Mouse (Mus musculus): ENCODE results near the gene Agap1.

Agap1 gene

DNA sequence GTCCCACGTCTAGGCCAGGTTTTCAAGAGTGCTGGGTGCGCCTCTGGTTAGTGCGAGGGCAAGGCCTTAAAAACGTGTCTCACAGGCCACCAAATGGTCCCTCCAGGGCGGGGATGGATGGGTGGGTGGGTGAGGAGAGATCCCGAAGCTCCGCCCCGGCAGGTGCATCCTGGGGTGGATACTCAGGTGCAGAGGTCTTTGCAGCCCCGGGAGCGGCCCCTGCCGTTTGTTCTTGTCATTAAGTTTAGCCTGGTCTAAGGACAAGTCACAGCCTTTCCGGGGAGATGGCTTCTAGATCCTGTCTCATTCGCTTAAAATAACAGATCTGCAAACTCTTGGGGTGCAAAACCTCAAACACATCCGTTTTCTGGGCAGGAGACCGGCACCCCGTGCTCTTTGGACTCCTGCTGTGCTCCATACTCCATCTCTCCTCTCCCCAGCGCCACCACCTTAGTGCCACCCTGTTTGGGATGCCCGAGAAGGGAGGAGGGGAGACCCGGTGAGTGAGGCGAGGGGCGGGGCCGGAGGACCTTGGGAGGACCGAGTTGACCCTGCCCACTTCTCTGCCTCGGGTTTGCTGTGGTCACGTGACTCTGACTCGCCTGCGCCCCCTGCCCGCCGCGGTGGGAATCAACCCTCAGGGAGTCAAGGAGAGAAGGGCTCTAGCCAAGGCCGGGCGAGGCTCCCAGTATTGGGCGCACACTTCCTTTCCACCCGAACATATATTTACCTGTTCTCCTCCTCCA, 485.5 kb downstream of the Agap1 start:
- peak; percentile 63 to 73 for DNase-seq

DNA sequence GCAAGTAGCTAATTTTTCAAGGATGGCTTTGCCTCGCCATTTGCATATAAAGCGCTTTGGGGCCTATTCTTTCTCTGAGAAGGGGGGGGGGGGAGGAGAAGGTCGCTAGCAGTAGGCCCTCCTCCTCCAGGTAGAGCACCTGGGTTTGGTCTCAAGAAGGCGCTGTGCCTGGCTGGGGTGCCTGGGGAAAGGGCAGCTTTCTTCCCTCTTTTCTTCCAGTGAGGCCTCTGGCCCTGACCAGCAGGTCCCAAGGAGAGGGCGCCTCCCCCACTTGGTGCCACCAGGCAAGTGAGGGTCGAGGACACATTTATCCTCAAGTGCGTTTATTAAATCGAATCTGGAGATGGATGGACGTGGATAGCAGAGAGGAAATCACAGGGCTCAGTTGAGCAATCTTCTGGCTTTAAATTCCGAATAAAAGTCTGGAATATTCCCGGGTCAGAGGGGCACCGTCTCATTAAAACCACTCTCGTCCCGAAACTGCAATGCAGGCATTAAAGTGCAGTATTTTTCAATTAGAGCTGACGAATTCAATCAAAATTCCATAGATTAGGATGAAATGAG, 486.4 kb downstream of the Agap1 start:
- DNase-seq, result no peak

DNA sequence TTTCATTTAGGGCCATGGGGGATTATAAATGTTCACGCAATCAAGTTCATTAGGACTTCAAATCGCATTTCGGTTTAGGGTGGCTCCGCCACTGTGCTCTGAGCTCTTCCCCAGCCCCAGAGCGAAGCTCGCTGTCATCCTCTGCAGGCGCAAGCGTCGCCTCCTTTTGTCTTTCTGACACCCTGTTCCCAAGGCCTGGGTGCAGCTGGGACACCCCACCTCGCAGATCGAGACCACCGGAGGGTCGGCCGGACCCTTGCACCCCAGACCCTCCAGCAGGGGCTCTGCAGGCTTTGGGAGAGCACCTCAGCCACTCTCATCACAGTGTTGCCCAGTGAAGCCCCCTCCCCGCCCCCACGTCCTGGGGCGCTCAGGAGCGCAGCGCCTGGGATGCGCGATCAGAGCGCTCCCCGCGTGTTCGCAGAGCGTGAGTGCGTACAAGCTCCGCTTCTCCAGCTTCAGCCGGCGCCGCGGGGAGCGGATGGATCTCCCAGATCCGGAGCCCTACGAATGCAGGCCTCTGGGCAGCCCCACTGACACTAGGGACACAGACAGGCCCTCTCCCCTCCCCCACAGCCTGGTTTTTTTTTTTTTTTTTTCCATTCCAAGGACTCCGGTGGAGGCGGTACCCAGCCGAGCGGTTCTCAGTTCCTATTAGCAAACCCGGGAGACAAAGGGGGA, 487.2 kb downstream of the Agap1 start:
- peak; percentile 43 to 55 for DNase-seq

DNA sequence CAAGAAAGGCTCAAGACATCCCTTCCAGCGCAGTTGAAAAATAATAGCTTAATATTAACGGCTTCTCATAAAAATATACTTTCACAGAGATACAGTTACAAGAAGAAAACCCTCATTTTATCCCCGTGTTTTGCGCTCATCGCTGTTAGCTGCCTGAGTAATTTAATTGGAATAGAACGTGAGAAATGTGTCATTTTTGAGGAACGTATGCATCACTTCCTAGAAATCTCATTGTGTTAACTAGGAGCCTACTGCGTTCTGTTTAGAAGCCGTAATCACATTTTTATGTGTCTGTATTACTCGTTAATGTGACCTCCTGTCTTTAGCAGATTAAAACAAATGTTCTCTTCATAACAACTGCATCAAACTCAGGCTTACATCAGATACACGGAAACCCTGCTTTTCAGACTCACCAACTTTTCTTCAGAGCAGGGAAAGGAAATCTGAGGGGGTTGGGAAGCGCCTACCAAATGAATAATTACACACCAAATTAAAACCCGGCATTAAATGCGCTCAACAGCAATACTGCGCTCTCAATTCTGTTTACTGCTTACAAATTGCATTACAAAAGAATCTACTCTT, 487.9 kb downstream of the Agap1 start:
- no peak for DNase-seq

DNA sequence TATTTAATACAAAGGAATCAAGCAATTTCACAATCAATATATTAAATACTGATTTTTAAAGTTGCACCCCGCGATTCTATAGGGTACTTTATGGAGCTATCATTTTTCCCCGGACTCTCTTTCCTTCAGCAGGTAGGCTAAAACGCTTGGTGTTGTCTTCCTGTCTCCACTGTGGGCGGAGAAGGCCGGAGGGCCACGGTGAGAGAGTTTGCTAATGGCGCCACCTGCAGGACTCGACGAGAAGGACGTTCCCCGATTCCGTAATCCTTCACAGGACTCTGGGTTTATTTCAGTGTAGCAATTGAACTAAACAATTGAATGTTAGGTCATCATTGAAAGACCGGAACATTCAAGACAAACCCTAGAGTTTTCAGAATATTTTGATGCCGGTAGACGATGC, 488.6 kb downstream of the Agap1 start:
- peak; percentile 85 to 91 for DNase-seq

Measured in cerebellum, postnatal 25 days (tissue).